Mouse (Mus musculus) stomach, embryonic 16.5 days (tissue): ENCODE measurements around the gene Farp2. TPM values are rescaled to one million over a fixed set of nuclear protein-coding genes. Genes with fewer than 3 reads are reported as not detected.

Experiments used
- ATAC-seq: fragments of 200-750 bp; cut with Nextera tagmentation; 2 replicates; pipeline ENCODE4 v1.8.0; 2017; ENCODE audit warnings: moderate number of reproducible peaks, moderate TSS enrichment; ENCODE audit not compliant: insufficient read depth, low FRiP score
- H3K27ac ChIP-seq: fragments of 300-500 bp; sonication (generic); 2 replicates; pipeline ENCODE4 v1.5.1; 2014; ENCODE audit warnings: low read length
- H3K27me3 ChIP-seq: fragments of 300-500 bp; sonication (generic); 2 replicates; pipeline ENCODE4 v1.6.1; 2014; ENCODE audit warnings: low read length, control low read depth, mixed read lengths; ENCODE audit not compliant: control insufficient read depth, insufficient read depth
- H3K36me3 ChIP-seq: fragments of 300-500 bp; sonication (generic); 2 replicates; pipeline ENCODE4 v1.6.1; 2014; ENCODE audit warnings: low read length; ENCODE audit not compliant: control insufficient read depth, insufficient read depth
- H3K4me1 ChIP-seq: fragments of 300-500 bp; sonication (generic); 2 replicates; pipeline ENCODE4 v1.6.1; 2014; ENCODE audit warnings: low read length, control low read depth, mixed read lengths; ENCODE audit not compliant: control insufficient read depth, insufficient read depth
- H3K4me2 ChIP-seq: fragments of 300-500 bp; sonication (generic); 2 replicates; pipeline ENCODE4 v1.6.1; 2014; ENCODE audit warnings: low read depth, low read length, mixed read lengths
- H3K4me3 ChIP-seq: fragments of 300-500 bp; sonication (generic); replicated peaks from 2 replicates; pipeline ENCODE4 v1.5.1; 2014; ENCODE audit warnings: mild to moderate bottlenecking, low read length
- H3K9ac ChIP-seq: fragments of 300-500 bp; sonication (generic); 2 replicates; pipeline ENCODE4 v1.6.1; 2014; ENCODE audit warnings: low read length
- H3K9me3 ChIP-seq: fragments of 300-500 bp; sonication (generic); replicated peaks from 2 replicates; pipeline ENCODE4 v1.6.1; 2016; ENCODE audit warnings: low read length, control low read depth; ENCODE audit not compliant: control insufficient read depth
- WGBS: fragments of 180-500 bp; shearing (Covaris S2); extraction: QIAGEN DNeasy Blood & Tissue Kit; methylation state at CpG from one replicate; pipeline ENCODE4 v1.1.7; 2014; 5-methylcytosine and 5-hydroxymethylcytosine counted together
- polyA plus RNA-seq: library from polyadenylated mRNA; unstranded; fragments of >200 nt; fragmentation: Nextera tagmentation; extraction: Ambion mirVana; gene quantifications from 2 replicates; pipeline ENCODE4 v1.2.1, GENCODE M21; 2015

Gene Farp2
- polyA plus RNA-seq, 1 experiment from 2014 or later = 6.9 TPM

- H3K36me3 ChIP-seq = no peaks in the 10 kb centered on the region
- no peak overlapping the region for H3K4me2 ChIP-seq
- H3K9me3 ChIP-seq = no peaks in the 10 kb centered on the region
- 81% methylated on average over 3 of the region's 3 CpGs for WGBS
- no peak for ATAC-seq
- no peak overlapping the region for H3K27ac ChIP-seq
- no peak overlapping the region for H3K9ac ChIP-seq
- H3K4me3 ChIP-seq = no peak overlapping the region
- no peaks in the 10 kb centered on the region for H3K27me3 ChIP-seq
- H3K4me1 ChIP-seq = no peaks in the 10 kb centered on the region
These were observed 65.2 kb downstream of the Farp2 start for GRCm38 (mm10) chr1:93577066-93577465.

GRCm38 (mm10) chr1:93577861-93578260 lies 66.0 kb downstream of the Farp2 start:
- Histone ChIP-seq H3K9me3 (no peaks in the 10 kb centered on the region), H3K4me1 (no peaks in the 10 kb centered on the region), H3K27ac (no peak overlapping the region), H3K36me3 (no peaks in the 10 kb centered on the region), H3K9ac (no peak overlapping the region), H3K4me3 (no peak overlapping the region), H3K4me2 (no peak overlapping the region), H3K27me3 (no peaks in the 10 kb centered on the region)
- WGBS = 82% methylated on average over 4 of the region's 4 CpGs
- ATAC-seq = no peak

- no peaks in the 10 kb centered on the region for H3K27me3 ChIP-seq
- no peaks in the 10 kb centered on the region for H3K4me1 ChIP-seq
- no peak overlapping the region for H3K9ac ChIP-seq
- no peaks in the 10 kb centered on the region for H3K9me3 ChIP-seq
- ATAC-seq = no peak
- H3K36me3 ChIP-seq = no peaks in the 10 kb centered on the region
- H3K27ac ChIP-seq = no peak overlapping the region
- H3K4me3 ChIP-seq = no peak overlapping the region
- no peak overlapping the region for H3K4me2 ChIP-seq
- WGBS = 93% methylated on average over 7 of the region's 7 CpGs
These were observed 69.7 kb downstream of the Farp2 start for GRCm38 (mm10) chr1:93581545-93581944.

GRCm38 (mm10) chr1:93588346-93588745 lies 76.5 kb downstream of the Farp2 start:
- H3K4me3 ChIP-seq = no peak overlapping the region
- 66% methylated on average over 3 of the region's 3 CpGs for WGBS
- H3K4me1 ChIP-seq = no peaks in the 10 kb centered on the region
- H3K27me3 ChIP-seq = no peaks in the 10 kb centered on the region
- no peak overlapping the region for H3K9ac ChIP-seq
- no peak overlapping the region for H3K4me2 ChIP-seq
- H3K36me3 ChIP-seq = no peaks in the 10 kb centered on the region
- H3K27ac ChIP-seq = no peak overlapping the region
- H3K9me3 ChIP-seq = no peaks in the 10 kb centered on the region
- no peak for ATAC-seq

- H3K9me3 ChIP-seq = no peaks in the 10 kb centered on the region; the same call in 1 of the 2 replicates
- no peak overlapping the region for H3K9ac ChIP-seq
- no peak overlapping the region for H3K4me3 ChIP-seq
- no peaks in the 10 kb centered on the region for H3K36me3 ChIP-seq
- no peaks in the 10 kb centered on the region for H3K4me1 ChIP-seq
- H3K27ac ChIP-seq = no peak overlapping the region
- H3K27me3 ChIP-seq = no peaks in the 10 kb centered on the region
- no peak for ATAC-seq
- no peak overlapping the region for H3K4me2 ChIP-seq
These were observed 82.1 kb downstream of the Farp2 start for GRCm38 (mm10) chr1:93593960-93594359.

- Histone ChIP-seq H3K27me3 (no peaks in the 10 kb centered on the region), H3K4me3 (no peak overlapping the region), H3K4me1 (no peaks in the 10 kb centered on the region), H3K27ac (no peak overlapping the region), H3K9me3 (no peaks in the 10 kb centered on the region; the same call in 1 of the 2 replicates), H3K36me3 (no peaks in the 10 kb centered on the region), H3K9ac (no peak overlapping the region), H3K4me2 (no peak overlapping the region)
- 74% methylated on average over 6 of the region's 6 CpGs for WGBS
- ATAC-seq = no peak
These were observed 84.0 kb downstream of the Farp2 start for GRCm38 (mm10) chr1:93595916-93596315.

GRCm38 (mm10) chr1:93602911-93603310 lies 91.0 kb downstream of the Farp2 start:
- Histone ChIP-seq H3K9me3 (no peaks in the 10 kb centered on the region), H3K27ac (no peak overlapping the region), H3K4me3 (no peak overlapping the region), H3K4me2 (no peak overlapping the region), H3K27me3 (no peaks in the 10 kb centered on the region), H3K36me3 (no peaks in the 10 kb centered on the region), H3K4me1 (no peaks in the 10 kb centered on the region), H3K9ac (no peak overlapping the region)
- 77% methylated on average over 4 of the region's 4 CpGs for WGBS
- no peak for ATAC-seq

GRCm38 (mm10) chr1:93603921-93604320 lies 92.0 kb downstream of the Farp2 start:
- no peak overlapping the region for H3K9ac ChIP-seq
- no peak for ATAC-seq
- H3K4me3 ChIP-seq = no peak overlapping the region
- H3K27ac ChIP-seq = no peak overlapping the region
- 92% methylated on average over 12 of the region's 12 CpGs for WGBS
- no peak overlapping the region for H3K4me2 ChIP-seq
- no peaks in the 10 kb centered on the region for H3K9me3 ChIP-seq
- no peaks in the 10 kb centered on the region for H3K36me3 ChIP-seq
- no peaks in the 10 kb centered on the region for H3K27me3 ChIP-seq
- H3K4me1 ChIP-seq = no peaks in the 10 kb centered on the region

GRCm38 (mm10) chr1:93607090-93608083 lies 95.5 kb downstream of the Farp2 start:
- no peak overlapping the region for H3K9ac ChIP-seq
- no peaks in the 10 kb centered on the region for H3K9me3 ChIP-seq
- no peak overlapping the region for H3K4me3 ChIP-seq
- no peak for ATAC-seq
- no peaks in the 10 kb centered on the region for H3K27me3 ChIP-seq
- H3K27ac ChIP-seq = no peak overlapping the region
- no peak overlapping the region for H3K4me2 ChIP-seq
- no peaks in the 10 kb centered on the region for H3K4me1 ChIP-seq
- 79% methylated on average over 14 of the region's 14 CpGs for WGBS
- no peaks in the 10 kb centered on the region for H3K36me3 ChIP-seq
